Mouse (Mus musculus): ENCODE measurements around the gene R3hdm4. TPM values are rescaled to one million over a fixed set of nuclear protein-coding genes. Genes with fewer than 3 reads are reported as not detected.

R3hdm4 gene
- total and polyA plus RNA-seq, 2 experiments from 2014 or later, result 133 to 267 TPM

DNA sequence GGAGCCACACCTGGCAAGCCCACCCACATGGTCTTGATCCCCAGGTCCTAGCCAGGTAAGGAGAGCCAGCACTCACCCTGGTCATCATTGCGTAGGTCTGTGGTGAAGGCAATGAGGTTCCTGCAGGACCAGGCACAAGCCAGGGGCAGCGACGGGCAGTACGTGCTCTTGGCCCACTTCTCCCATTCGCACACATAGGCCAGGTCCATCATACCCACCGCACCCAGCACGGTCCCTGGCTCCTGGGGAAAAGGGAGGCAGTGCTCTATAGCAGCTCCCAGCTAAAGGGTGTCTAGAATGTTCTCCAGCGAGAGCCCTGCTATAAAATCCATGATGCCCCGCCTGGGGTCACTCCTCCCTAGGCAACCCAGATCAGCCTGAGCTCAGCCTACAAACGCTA lies 13.6 kb downstream of the R3hdm4 start:
- Histone ChIP-seq H3K4me2 (ENCODE audit: low read depth, low read length) (no peak overlapping the region), H3K4me1 (ENCODE audit: insufficient read depth, low read length) (no peaks in the 10 kb centered on the region), H3K27me3 (ENCODE audit: insufficient read depth, low read length) (no peaks in the 10 kb centered on the region), H3K9ac (replicated peaks; ENCODE audit: low read length) (no peak overlapping the region), H3K36me3 (ENCODE audit: insufficient read depth, low read length) (peaks cover 21% of the 10 kb centered on the region; the same call in 1 of the 2 replicates), H3K27ac (no peak overlapping the region), H3K4me3 (ENCODE audit: low read length) (no peak overlapping the region), H3K9me3 (ENCODE audit: low read length) (no peaks in the 10 kb centered on the region)
- DNase-seq (ENCODE audit: low spot score), result no peak
- 88% methylated on average over 10 of the region's 10 CpGs for WGBS
- no peak for TF ChIP-seq CTCF (IDR thresholded peaks at IDR 0.05; ENCODE audit: low read depth)
- no peak for ATAC-seq

GRCm38 (mm10) chr10:79906712-79907111 lies 14.3 kb downstream of the R3hdm4 start:
- Histone ChIP-seq H3K27me3 (ENCODE audit: insufficient read depth, low read length) (no peaks in the 10 kb centered on the region), H3K4me3 (ENCODE audit: low read length) (no peak overlapping the region), H3K4me1 (ENCODE audit: insufficient read depth, low read length) (no peaks in the 10 kb centered on the region), H3K4me2 (ENCODE audit: low read depth, low read length) (no peak overlapping the region), H3K9me3 (ENCODE audit: low read length) (no peaks in the 10 kb centered on the region), H3K9ac (replicated peaks; ENCODE audit: low read length) (no peak overlapping the region), H3K36me3 (ENCODE audit: insufficient read depth, low read length) (peaks cover 21% of the 10 kb centered on the region; the same call in 1 of the 2 replicates), H3K27ac (no peak overlapping the region)
- TF ChIP-seq CTCF (IDR thresholded peaks at IDR 0.05; ENCODE audit: low read depth), result no peak
- DNase-seq (ENCODE audit: low spot score) (no peak), ATAC-seq (no peak)
- 93% methylated on average over 9 of the region's 9 CpGs for WGBS

- Histone ChIP-seq H3K4me3 (ENCODE audit: low read length) (no peak overlapping the region), H3K9ac (replicated peaks; ENCODE audit: low read length) (no peak overlapping the region), H3K4me2 (ENCODE audit: low read depth, low read length) (no peak overlapping the region), H3K27ac (no peak overlapping the region), H3K4me1 (ENCODE audit: insufficient read depth, low read length) (no peaks in the 10 kb centered on the region), H3K9me3 (ENCODE audit: low read length) (no peaks in the 10 kb centered on the region), H3K27me3 (ENCODE audit: insufficient read depth, low read length) (no peaks in the 10 kb centered on the region), H3K36me3 (ENCODE audit: insufficient read depth, low read length) (peaks cover 25% of the 10 kb centered on the region; the same call in 1 of the 2 replicates)
- DNase-seq (ENCODE audit: low spot score), result peak; percentile 78
- WGBS, result 10% methylated on average over 2 of the region's 2 CpGs
- ATAC-seq, result peak; percentile 77
- TF ChIP-seq CTCF (IDR thresholded peaks at IDR 0.05; ENCODE audit: low read depth), result peak; percentile 70
Observed at GRCm38 (mm10) chr10:79900951-79901410, 20.0 kb downstream of the R3hdm4 start.

GRCm38 (mm10) chr10:79897316-79898245 lies 23.4 kb downstream of the R3hdm4 start:
- Histone ChIP-seq H3K4me1 (ENCODE audit: insufficient read depth, low read length) (no peaks in the 10 kb centered on the region), H3K4me3 (ENCODE audit: low read length) (no peak overlapping the region), H3K36me3 (ENCODE audit: insufficient read depth, low read length) (peaks cover 20% of the 10 kb centered on the region; the same call in 1 of the 2 replicates), H3K27ac (no peak overlapping the region), H3K9ac (replicated peaks; ENCODE audit: low read length) (no peak overlapping the region), H3K9me3 (ENCODE audit: low read length) (no peaks in the 10 kb centered on the region), H3K4me2 (ENCODE audit: low read depth, low read length) (no peak overlapping the region), H3K27me3 (ENCODE audit: insufficient read depth, low read length) (no peaks in the 10 kb centered on the region)
- no peak for TF ChIP-seq CTCF (IDR thresholded peaks at IDR 0.05; ENCODE audit: low read depth)
- ATAC-seq (no peak), DNase-seq (ENCODE audit: low spot score) (no peak)
- WGBS, result 61% methylated on average over 20 of the region's 20 CpGs

- ATAC-seq (no peak), DNase-seq (ENCODE audit: low spot score) (no peak)
- H3K27me3 ChIP-seq (ENCODE audit: insufficient read depth, low read length), result no peaks in the 10 kb centered on the region
- no peak for TF ChIP-seq CTCF (IDR thresholded peaks at IDR 0.05; ENCODE audit: low read depth)
- H3K36me3 ChIP-seq (ENCODE audit: insufficient read depth, low read length), result peaks cover 19% of the 10 kb centered on the region; the same call in 1 of the 2 replicates
- H3K4me1 ChIP-seq (ENCODE audit: insufficient read depth, low read length), result no peaks in the 10 kb centered on the region
- WGBS, result 82% methylated on average over 13 of the region's 13 CpGs
- H3K4me3 ChIP-seq (ENCODE audit: low read length), result no peak overlapping the region
- H3K9me3 ChIP-seq (ENCODE audit: low read length), result no peaks in the 10 kb centered on the region
- no peak overlapping the region for H3K9ac ChIP-seq (replicated peaks; ENCODE audit: low read length)
- H3K4me2 ChIP-seq (ENCODE audit: low read depth, low read length), result no peak overlapping the region
- no peak overlapping the region for H3K27ac ChIP-seq
Observed at GRCm38 (mm10) chr10:79896814-79897213, 24.2 kb downstream of the R3hdm4 start.

GRCm38 (mm10) chr10:79896306-79896705 lies 24.7 kb downstream of the R3hdm4 start:
- DNase-seq (ENCODE audit: low spot score), result peak; percentile 6
- Histone ChIP-seq H3K27ac (no peak overlapping the region), H3K9ac (replicated peaks; ENCODE audit: low read length) (no peak overlapping the region), H3K4me3 (ENCODE audit: low read length) (no peak overlapping the region), H3K4me1 (ENCODE audit: insufficient read depth, low read length) (no peaks in the 10 kb centered on the region), H3K36me3 (ENCODE audit: insufficient read depth, low read length) (peaks cover 19% of the 10 kb centered on the region; the same call in 1 of the 2 replicates), H3K27me3 (ENCODE audit: insufficient read depth, low read length) (no peaks in the 10 kb centered on the region), H3K4me2 (ENCODE audit: low read depth, low read length) (no peak overlapping the region), H3K9me3 (ENCODE audit: low read length) (no peaks in the 10 kb centered on the region)
- TF ChIP-seq CTCF (IDR thresholded peaks at IDR 0.05; ENCODE audit: low read depth), result no peak
- no peak for ATAC-seq
- WGBS, result 72% methylated on average over 15 of the region's 16 CpGs

Measured in hindbrain, postnatal 0 days (tissue).